In the genomic region with DNA sequence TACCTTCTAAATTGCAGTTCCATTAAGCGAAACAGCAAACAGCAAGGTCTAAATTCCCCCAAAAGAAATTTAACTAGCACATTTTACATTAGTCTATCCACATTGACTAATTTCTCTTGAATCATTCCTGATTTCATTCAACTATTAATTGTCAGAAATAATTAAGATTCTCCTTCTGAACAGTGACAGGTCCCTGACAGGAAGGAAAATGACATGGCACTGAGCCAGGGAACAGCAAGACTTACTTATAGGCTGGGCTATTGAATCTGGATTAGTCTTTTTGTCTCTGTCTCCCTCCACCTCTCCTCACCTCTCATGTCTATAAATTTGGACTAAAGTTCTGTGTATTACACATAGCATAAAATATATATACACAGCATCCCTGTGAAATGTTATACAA, we compare ENCODE assay signal across 21 mouse cellular contexts.
"Had no signal": no experiment of that assay in that cellular context is flagged by ENCODE, and none has a peak within 500 bp of the region (broad histone marks: within the 10 kb centered on the region; RNA-seq: fewer than 3 reads in every experiment).

No protein-coding gene starts in this region.

- H3K4me2 ChIP-seq: kidney, embryonic 15.5 days; limb, embryonic 13.5 days; liver, embryonic 12.5 days; liver, embryonic 15.5 days; lung, embryonic 15.5 days; midbrain, embryonic 11.5 days had no signal

- H3K27me3 ChIP-seq: kidney, embryonic 15.5 days; limb, embryonic 13.5 days; liver, embryonic 12.5 days; liver, embryonic 15.5 days; lung, embryonic 15.5 days; megakaryocyte, embryonic 14.5 days had no signal

- H3K36me3 ChIP-seq: kidney, embryonic 15.5 days; limb, embryonic 10.5 days; limb, embryonic 13.5 days; liver, embryonic 12.5 days; liver, embryonic 15.5 days; lung, embryonic 15.5 days had no signal

- H3K9me3 ChIP-seq: kidney, embryonic 15.5 days; limb, embryonic 10.5 days; limb, embryonic 13.5 days; liver, embryonic 12.5 days; liver, embryonic 15.5 days; lung, embryonic 15.5 days; megakaryocyte, embryonic 14.5 days had no signal

- DNase-seq: kidney, adult 8-10 months; kidney, postnatal 10 days; kidney, postnatal 36 days; layer of hippocampus, postnatal 36 days; liver; lung, adult 18-20 months; lung, postnatal 10 days; lung, postnatal 36 days; thymus, adult 2 months; thymus, postnatal 14 days; thymus, postnatal 4 days had no signal

- H3K9ac ChIP-seq: kidney, embryonic 15.5 days; limb, embryonic 13.5 days; liver, embryonic 12.5 days; liver, embryonic 15.5 days; lung, embryonic 15.5 days had no signal

- H3K27ac ChIP-seq: kidney, embryonic 15.5 days; limb, embryonic 10.5 days; limb, embryonic 13.5 days; liver, embryonic 12.5 days; liver, embryonic 15.5 days; lung, embryonic 15.5 days; stomach, postnatal 0 days had no signal

- H3K4me3 ChIP-seq: kidney, embryonic 15.5 days; limb, embryonic 10.5 days; limb, embryonic 13.5 days; liver, embryonic 12.5 days; liver, embryonic 15.5 days; lung, embryonic 15.5 days; megakaryocyte, embryonic 14.5 days had no signal

- ATAC-seq: liver, embryonic 12.5 days; midbrain, embryonic 16.5 days had no signal

- H3K4me1 ChIP-seq: kidney, embryonic 15.5 days; limb, embryonic 10.5 days; limb, embryonic 13.5 days; liver, embryonic 12.5 days; liver, embryonic 15.5 days; lung, embryonic 15.5 days; megakaryocyte, embryonic 14.5 days had no signal
